Mouse (Mus musculus) brain, adult 10 weeks (tissue): Measurements from ENCODE around the gene Gm7138. TPM values are rescaled to one million over a fixed set of nuclear protein-coding genes. Genes with fewer than 3 reads are reported as not detected.

Experiments
- polyA plus RNA-seq: library from polyadenylated mRNA; stranded (reverse); fragments of 350-450 nt; fragmentation: Illumina TruSeq; extraction: RNeasy Lipid Tissue Mini Kit (QIAGEN cat#74804); gene quantifications from one replicate; pipeline ENCODE4 v1.2.3, GENCODE M21; 2015; ENCODE audit warnings: low read depth, low replicate concordance

The Gm7138 gene
- not detected for polyA plus RNA-seq

DNA sequence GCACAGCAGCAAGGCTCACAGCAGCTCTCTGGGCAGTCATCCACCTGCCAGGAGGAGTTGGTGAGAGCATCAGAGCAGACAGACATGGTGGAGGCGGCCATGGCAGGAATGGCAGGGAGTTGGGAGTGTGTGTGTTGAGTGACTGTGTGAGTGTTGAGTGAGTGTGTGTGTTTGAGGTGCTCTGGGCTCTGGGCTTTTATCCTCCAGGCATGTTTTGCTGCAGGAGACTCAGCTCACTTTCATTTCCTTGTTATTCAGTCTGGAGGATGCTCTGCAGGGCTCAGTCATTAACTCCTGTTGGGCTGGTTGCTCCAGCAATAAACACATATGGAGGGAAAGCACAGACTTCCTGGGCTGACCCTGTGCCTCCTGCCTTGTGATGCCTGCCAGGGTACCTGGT, at the start of gene Gm7138:
Gm7138 (minus strand) TSS at position 101 of the 400 bp plus-strand sequence.

DNA sequence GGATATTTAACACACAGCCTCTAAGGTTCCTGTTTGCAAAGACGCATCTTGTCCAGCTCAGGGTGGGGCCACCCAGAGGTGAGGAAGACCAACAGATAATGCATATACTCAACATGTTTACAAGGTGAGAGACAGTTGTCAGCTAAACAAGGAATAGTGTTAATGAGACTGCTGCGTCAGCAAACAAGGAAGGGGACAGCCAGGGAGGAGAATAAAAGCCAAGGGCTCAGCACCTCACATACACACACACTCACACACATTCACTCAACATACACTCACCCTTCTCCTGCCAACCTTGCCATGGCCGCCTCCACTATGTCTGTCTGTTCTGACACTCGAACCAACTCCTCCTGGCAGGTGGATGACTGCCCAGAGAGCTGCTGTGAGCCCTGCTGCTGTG, 37.6 kb upstream of the Gm7138 start, which contains the start of gene Gm2696:
Gm2696 (plus strand) TSS at position 301 of the 400 bp plus-strand sequence.

GRCm38 (mm10) chr10:77811743-77812142, 35.0 kb upstream of the Gm7138 start, which contains the start of gene Gm9507:
Gene Gm9507 (minus strand): TSS chr10:77811843.

GRCm38 (mm10) chr10:77798921-77799508, 22.3 kb upstream of the Gm7138 start, which contains the start of gene Gm19668:
Gene Gm19668 (minus strand): TSS chr10:77799133.

DNA sequence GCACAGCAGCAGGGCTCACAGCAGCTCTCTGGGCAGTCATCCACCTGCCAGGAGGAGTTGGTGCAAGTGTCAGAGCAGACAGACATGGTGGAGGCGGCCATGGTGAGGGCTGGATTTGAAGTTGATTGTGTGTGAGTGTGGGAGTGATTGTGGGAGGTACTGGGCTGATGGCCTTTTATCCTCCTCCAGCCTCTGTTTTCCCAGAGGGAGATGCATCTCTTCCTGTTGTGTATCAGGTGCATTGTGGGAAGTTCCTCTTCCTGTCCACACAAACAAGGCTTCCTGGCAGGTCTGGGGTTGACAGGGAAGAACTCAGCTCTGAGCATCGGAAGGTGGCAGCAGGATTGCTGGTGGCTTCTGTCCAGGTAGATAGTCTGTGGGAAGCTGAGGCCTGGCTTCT, 18.2 kb upstream of the Gm7138 start, which contains the start of gene Gm9639:
Gm9639 (minus strand) TSS at position 101 of the 400 bp plus-strand sequence.

DNA sequence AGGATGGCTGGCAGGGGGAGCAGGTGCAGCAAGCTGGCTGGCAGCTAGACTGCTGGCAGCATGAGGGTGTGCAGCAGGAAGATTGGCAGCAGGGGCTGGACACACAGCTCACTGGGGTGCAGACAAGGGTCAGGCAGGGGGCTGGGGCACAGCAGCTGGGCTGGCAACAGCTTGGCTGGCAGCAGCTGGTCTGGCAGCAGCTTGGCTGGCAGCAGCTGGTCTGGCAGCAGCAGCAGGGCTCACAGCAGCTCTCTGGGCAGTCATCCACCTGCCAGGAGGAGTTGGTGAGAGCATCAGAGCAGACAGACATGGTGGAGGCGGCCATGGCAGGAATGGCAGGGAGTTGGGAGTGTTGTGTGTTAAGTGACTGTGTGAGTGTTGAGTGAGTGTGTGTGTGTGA, 11.1 kb upstream of the Gm7138 start, which contains the start of gene Gm7137:
Gm7137 (minus strand) TSS at position 325 of the 400 bp plus-strand sequence.

GRCm38 (mm10) chr10:77782442-77782841, 5.7 kb upstream of the Gm7138 start, which contains the start of gene Gm3250:
Gene Gm3250 (minus strand): TSS chr10:77782542.

GRCm38 (mm10) chr10:77771225-77771624, 5.5 kb downstream of the Gm7138 start, which contains the start of gene Gm3238:
Gene Gm3238 (minus strand): TSS chr10:77771325.

DNA sequence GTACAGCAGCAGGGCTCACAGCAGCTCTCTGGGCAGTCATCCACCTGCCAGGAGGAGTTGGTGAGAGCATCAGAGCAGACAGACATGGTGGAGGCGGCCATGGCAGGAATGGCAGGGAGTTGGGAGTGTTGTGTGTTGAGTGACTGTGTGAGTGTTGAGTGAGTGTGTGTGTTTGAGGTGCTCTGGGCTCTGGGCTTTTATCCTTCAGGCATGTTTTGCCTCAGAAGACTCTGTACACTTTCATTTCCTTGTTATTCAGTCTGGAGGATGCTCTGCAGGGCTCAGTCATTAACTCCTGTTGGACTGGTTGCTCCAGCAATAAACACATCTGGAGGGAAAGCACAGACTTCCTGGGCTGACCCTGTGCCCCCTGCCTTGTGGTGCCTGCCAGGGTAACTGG, 17.2 kb downstream of the Gm7138 start, which contains the start of gene Gm3233:
Gm3233 (minus strand) TSS at position 101 of the 400 bp plus-strand sequence.

DNA sequence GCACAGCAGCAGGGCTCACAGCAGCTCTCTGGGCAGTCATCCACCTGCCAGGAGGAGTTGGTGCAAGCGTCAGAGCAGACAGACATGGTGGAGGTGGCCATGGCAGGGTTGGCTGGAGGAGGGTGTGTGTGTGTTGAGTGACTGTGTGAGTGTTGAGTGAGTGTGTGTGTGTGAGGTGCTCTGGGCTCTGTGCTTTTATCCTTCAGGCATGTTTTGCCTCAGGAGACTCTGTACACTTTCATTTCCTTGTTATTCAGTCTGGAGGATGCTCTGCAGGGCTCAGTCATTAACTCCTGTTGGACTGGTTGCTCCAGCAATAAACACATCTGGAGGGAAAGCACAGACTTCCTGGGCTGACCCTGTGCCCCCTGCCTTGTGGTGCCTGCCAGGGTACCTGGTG, 25.5 kb downstream of the Gm7138 start, which contains the start of gene Gm9736:
Gm9736 (minus strand) TSS at position 101 of the 400 bp plus-strand sequence.

GRCm38 (mm10) chr10:77741924-77742688, 34.6 kb downstream of the Gm7138 start, which contains the start of gene Gm18596:
Gene Gm18596 (minus strand): TSS chr10:77742638.

Other genes with a start within 250 kb of the Gm7138 start
- 5.1 TPM for gene Itgb2, start 246.7 kb downstream of the Gm7138 start, polyA plus RNA-seq
- 81.4 TPM for gene Pttg1ip, start 195.2 kb downstream of the Gm7138 start, polyA plus RNA-seq
- 222 TPM for gene Sumo3, start 170.8 kb downstream of the Gm7138 start, polyA plus RNA-seq
- gene Gm49325, start 170.7 kb downstream of the Gm7138 start, polyA plus RNA-seq = 7.8 TPM
- gene Ube2g2, start 154.7 kb downstream of the Gm7138 start, polyA plus RNA-seq = 47.4 TPM
- 0.58 TPM for gene Tspear, start 90.4 kb downstream of the Gm7138 start, polyA plus RNA-seq
- gene Gm19402, start 86.2 kb downstream of the Gm7138 start, polyA plus RNA-seq = not detected
- not detected for gene Gm9508, start 79.7 kb downstream of the Gm7138 start, polyA plus RNA-seq
- not detected for gene Gm10272, start 70.3 kb downstream of the Gm7138 start, polyA plus RNA-seq
- not detected for gene Gm10024, start 65.5 kb downstream of the Gm7138 start, polyA plus RNA-seq
- not detected for gene Gm10142, start 61.1 kb downstream of the Gm7138 start, polyA plus RNA-seq
- gene Krtap12-1, start 56.3 kb downstream of the Gm7138 start, polyA plus RNA-seq = not detected
- not detected for gene Gm10100, start 50.5 kb downstream of the Gm7138 start, polyA plus RNA-seq
- not detected for gene Gm18596, start 34.3 kb downstream of the Gm7138 start, polyA plus RNA-seq
- not detected for gene Gm9736, start 25.6 kb downstream of the Gm7138 start, polyA plus RNA-seq
- not detected for gene Gm3233, start 17.3 kb downstream of the Gm7138 start, polyA plus RNA-seq
- gene Gm3238, start 5.6 kb downstream of the Gm7138 start, polyA plus RNA-seq = not detected
- not detected for gene Gm3250, start 5.6 kb upstream of the Gm7138 start, polyA plus RNA-seq
- not detected for gene Gm7137, start 11.3 kb upstream of the Gm7138 start, polyA plus RNA-seq
- gene Gm9639, start 18.1 kb upstream of the Gm7138 start, polyA plus RNA-seq = not detected
- gene Gm19668, start 22.2 kb upstream of the Gm7138 start, polyA plus RNA-seq = not detected
- not detected for gene Gm9507, start 34.9 kb upstream of the Gm7138 start, polyA plus RNA-seq
- not detected for gene Gm2696, start 37.7 kb upstream of the Gm7138 start, polyA plus RNA-seq
- not detected for gene Krtap10-4, start 50.2 kb upstream of the Gm7138 start, polyA plus RNA-seq
- gene Krtap10-10, start 59.0 kb upstream of the Gm7138 start, polyA plus RNA-seq = not detected
- not detected for gene Gm36176, start 69.9 kb upstream of the Gm7138 start, polyA plus RNA-seq
- gene Gm10318, start 75.9 kb upstream of the Gm7138 start, polyA plus RNA-seq = not detected
- not detected for gene Gm3285, start 85.0 kb upstream of the Gm7138 start, polyA plus RNA-seq
- gene Lrrc3, start 125.6 kb upstream of the Gm7138 start, polyA plus RNA-seq = 6.6 TPM
- 19.7 TPM for gene Trpm2, start 193.6 kb upstream of the Gm7138 start, polyA plus RNA-seq
- gene 1810043G02Rik, start 201.6 kb upstream of the Gm7138 start, polyA plus RNA-seq = 41.3 TPM
- 90.2 TPM for gene Pfkl, start 233.1 kb upstream of the Gm7138 start, polyA plus RNA-seq